Mouse (Mus musculus): Measurements from ENCODE around the gene Pus3. TPM values are rescaled to one million over a fixed set of nuclear protein-coding genes. Genes with fewer than 3 reads are reported as not detected.

Pus3 gene
- total RNA-seq (2021) = 10 to 100 TPM in 1 of 2 experiments, 1 to 10 TPM in 1; 9.0 to 11.8 TPM
- long read RNA-seq, experiment 1, transcript Pus3-201 (4 exons, 2,019 nt) = major isoform, 5 of 8 reads
- long read RNA-seq, experiment 1, partial matches to known transcripts = 1 of 8 reads
- long read RNA-seq, experiment 1, other reads (novel, unspliced or antisense) = 2 of 8 reads
- long read RNA-seq, experiment 2, partial matches to known transcripts = 3 of 4 reads
- long read RNA-seq, experiment 2, other reads (novel, unspliced or antisense) = 0 of 4 reads

DNA sequence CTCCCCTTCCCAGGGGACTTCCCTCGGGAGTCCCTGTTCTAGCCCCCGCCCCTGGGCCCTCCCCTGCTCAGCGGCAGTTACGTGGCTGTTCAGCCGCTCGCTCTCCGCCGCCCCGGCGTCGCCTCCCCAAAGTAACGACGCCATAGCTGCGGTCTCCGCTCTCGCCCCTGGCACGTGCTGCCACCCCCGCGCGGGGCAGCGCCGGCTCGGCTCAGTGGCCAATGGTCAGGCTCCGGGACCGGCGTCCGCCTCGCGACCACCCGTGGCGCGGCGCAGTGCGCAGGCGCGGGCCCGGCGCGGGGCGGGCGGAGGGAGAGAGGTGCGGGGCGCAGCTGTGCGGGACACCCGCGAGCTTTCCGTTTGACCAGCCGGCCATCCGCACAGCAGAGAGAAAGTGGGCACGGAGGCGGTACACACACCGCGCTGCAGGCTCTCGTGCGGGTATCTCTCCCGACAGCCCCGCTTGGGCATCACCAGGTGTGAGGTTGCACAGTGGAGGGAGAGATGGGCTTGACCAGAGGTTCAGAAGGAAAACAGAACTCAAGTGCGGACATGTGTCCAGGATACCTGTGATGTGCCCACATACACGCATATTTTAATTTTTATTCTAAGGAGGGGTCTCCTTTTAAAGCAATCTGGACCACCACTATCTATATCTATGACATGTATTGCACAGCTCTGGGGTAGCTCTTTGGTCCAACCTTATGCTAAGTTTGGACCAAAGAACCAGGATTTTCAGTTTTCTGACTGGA is at the start of gene Pus3, which contains the start of gene Ddx25:
TSS of gene Pus3 (plus strand) at position 339 of the 752 bp plus-strand sequence.
TSS of gene Ddx25 (minus strand) at position 272 of the 752 bp plus-strand sequence.
- no peak for DNase-seq (ENCODE audit: low spot score in 2 of 2)

- no peak for DNase-seq (ENCODE audit: low spot score in 2 of 2)
Observed at GRCm38 (mm10) chr9:35513900-35514299, 44.5 kb upstream of the Pus3 start.

DNA sequence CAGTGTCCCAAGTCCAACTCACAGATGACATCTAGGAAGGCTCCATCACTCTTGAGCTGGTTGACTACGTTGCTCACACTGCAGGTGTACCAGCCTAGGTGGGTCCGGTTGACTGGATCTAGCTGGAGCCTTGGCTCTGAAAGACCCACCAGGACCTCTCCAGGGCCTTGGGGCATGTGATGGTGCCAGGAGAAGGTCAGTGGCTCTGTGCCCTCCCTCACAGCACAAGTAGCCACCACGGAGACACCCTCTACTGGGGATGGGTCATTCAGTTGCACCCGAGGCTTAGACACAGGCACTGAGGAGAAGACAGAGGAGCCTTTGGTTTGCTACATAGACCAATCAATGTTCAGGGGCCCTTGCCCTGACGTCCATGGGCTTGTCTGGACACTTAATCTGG is 42.2 kb upstream of the Pus3 start:
- DNase-seq (ENCODE audit: low spot score in 2 of 2) = no peak

- no peak for DNase-seq (ENCODE audit: low spot score in 2 of 2)
Observed at GRCm38 (mm10) chr9:35516711-35517110, 41.7 kb upstream of the Pus3 start.

GRCm38 (mm10) chr9:35518169-35518568 is 40.2 kb upstream of the Pus3 start, which contains the start of gene Gm1113:
TSS of gene Gm1113 (minus strand) at chr9:35518269.
- DNase-seq (ENCODE audit: low spot score in 2 of 2) = no peak

DNA sequence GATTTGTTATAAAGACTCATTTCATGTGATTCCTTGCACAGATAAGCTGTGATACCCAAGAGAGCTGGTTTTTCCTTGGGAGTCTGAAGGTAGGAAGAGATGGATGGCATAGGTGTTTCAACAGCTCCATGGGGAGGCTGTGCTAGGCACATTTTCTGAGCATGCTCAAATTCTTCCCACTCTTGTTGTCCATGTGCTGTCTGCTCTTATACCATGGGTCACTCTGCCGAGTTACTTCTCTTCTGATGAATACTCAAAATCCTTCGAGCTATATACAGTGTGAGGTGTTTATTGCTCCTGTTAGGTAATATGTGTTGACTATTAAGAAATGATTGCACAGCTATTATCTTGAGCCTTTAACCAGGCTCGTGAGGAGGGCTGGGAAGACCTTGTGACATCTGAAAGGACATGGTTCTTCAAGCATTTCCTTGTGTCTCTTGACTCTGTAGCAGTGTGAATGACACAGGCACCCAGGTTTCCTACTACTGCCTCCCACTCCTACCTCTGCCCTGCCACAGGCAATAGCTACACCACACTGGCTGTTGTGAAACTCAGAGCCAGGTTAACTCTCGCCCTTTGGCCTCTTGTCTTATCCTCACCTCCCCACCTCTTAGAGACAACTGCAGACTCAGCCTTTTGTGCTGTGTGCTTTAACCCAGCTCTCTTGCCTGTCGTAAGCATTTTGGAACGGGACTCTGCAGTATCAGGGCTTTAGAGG is 37.6 kb upstream of the Pus3 start:
- DNase-seq (ENCODE audit: low spot score in 2 of 2) = no peak

GRCm38 (mm10) chr9:35522241-35522640 is 36.2 kb upstream of the Pus3 start:
- DNase-seq (ENCODE audit: low spot score in 2 of 2) = no peak

DNA sequence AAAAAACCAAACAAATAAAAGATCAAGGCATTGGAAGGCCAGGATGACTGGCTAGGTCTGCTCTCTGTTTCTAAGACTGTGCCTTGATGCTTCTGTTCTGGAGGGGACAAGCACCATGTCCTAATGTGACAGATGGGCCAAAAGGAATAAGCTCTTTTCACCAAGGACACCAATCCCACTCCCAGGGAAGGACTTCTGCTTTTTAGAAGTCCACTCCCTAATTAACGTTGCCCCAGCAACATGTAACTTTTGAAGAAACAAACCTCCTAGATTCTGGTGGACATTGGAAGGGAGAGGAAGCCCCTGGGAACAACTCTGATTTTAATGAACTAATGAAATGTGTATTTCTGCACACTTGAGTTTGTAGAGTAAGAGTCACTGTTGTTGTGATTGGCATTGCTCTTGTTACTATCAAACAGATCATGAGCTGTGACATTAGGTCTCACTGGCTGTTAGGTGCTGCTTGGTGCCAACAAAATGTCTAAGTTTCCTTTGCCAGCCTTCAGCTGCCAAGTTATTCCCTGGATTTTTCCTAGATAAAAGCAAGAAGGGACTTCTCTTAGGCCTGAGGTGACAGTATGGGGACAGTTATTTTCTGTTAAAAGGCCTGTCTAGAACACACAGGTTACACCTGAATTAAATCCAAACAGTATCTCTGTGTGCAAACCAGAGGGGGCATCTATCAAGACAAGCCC is 35.4 kb upstream of the Pus3 start:
- DNase-seq (ENCODE audit: low spot score in 2 of 2) = no peak

- peak in 1 of 2 experiments; percentile 44 for DNase-seq (ENCODE audit: low spot score in 2 of 2)
Observed at GRCm38 (mm10) chr9:35523541-35523940, 34.9 kb upstream of the Pus3 start.

DNA sequence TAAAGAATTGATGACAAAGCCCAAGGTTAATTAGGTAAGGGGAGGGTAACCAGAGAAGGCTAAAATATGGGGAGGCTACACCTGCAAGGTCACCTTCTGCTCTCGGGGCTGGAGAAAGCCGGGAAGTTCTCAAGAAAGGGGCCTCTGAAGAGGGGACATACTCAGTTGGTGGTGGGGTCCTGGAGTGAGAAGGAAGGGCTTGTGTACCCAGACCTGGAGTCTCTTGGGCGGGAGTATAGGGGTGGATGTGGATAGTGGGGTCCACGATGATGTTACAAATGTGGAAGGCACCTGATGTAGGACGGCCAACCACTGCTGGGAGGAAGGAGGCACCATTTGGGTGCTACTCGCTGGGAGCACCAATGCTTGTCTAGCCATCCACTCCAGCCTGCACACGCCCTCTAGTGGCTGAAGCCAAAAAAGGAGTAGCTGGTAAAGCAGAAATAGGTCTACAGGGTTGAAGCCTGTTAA is 34.4 kb upstream of the Pus3 start:
- DNase-seq (ENCODE audit: low spot score in 2 of 2) = peak; percentile 51 to 71

DNA sequence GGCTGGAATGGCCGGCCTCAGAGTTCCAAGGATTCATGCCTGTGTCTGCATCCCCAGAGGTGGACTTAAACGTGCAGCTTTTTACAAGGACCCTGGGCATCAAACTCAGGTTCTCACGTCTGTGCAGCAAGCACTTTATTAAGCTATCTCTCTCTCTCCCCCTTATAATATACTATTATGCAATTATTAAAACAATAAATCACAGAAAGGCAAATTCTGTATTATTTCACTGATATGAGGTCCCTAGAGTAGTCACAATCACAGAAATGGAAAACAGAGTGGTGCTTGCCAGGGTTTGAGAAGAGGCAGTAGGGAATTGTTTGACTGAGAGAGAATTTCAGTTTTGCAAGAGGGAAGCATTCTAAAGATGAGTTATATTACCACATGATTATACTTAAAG is 29.3 kb upstream of the Pus3 start:
- DNase-seq (ENCODE audit: low spot score in 2 of 2) = no peak

DNA sequence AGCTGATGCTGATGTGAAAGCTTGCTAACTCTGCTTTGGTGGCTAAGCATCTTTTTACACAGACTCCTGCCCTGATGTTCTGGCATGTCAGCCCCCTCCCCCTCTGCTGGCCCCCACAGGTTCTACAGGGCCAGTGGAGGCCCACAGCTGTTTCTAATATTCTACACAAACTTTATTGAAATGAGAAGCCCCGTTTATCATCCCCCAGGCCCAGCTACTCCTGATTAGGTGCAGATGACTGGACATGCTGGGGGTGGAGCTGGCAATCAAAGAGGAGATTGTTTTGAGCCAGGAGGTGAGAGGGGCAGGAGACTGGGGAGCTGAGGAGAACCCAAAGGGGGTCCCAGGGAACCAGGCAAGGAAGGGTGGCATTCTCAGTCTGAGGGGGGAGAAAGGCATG is 28.6 kb upstream of the Pus3 start:
- no peak for DNase-seq (ENCODE audit: low spot score in 2 of 2)

- no peak for DNase-seq (ENCODE audit: low spot score in 2 of 2)
Observed at GRCm38 (mm10) chr9:35533266-35533665, 25.1 kb upstream of the Pus3 start.

DNA sequence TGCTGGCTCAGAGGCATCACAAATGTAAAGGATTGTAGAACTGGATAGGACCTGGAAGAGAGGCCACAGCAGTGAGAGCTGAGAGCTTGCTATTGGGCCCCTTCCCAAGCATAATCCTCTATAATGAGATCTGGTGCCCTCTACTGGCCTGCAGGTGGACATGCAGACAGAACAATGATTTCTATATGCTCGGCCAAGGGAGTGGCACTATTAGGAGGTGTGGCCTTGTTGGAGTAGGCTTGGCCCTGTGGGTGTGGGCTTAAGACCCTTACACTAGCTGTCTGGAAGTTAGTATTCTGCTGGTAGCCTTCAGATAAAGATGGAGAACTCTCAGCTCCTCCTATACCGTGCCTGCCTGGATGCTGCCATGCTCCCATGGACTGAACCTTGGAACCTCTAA is 23.3 kb upstream of the Pus3 start:
- DNase-seq (ENCODE audit: low spot score in 2 of 2) = peak in 1 of 2 experiments; percentile 38

DNA sequence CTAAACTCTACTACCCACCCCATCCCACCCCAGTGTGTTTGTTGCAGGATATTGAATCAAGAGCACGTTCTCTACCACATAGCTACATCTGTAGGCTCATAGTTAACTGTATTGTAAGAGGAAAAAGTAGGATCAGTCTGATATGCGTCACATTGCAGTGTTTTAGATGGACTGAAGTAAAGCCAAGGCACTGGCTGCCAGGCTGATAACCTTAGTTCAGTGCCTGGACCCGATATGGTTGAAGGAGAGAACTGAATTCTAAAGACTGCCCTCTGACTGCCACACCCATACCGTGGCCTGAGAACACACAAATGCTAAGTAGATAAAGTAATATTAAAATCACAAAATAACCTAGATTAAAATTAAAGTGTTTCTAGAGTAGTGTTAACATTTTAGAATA is 22.5 kb upstream of the Pus3 start:
- no peak for DNase-seq (ENCODE audit: low spot score in 2 of 2)

- DNase-seq (ENCODE audit: low spot score in 2 of 2) = no peak
Observed at GRCm38 (mm10) chr9:35539001-35539750, 19.2 kb upstream of the Pus3 start.

- no peak for DNase-seq (ENCODE audit: low spot score in 2 of 2)
Observed at GRCm38 (mm10) chr9:35541024-35541423, 17.4 kb upstream of the Pus3 start.

DNA sequence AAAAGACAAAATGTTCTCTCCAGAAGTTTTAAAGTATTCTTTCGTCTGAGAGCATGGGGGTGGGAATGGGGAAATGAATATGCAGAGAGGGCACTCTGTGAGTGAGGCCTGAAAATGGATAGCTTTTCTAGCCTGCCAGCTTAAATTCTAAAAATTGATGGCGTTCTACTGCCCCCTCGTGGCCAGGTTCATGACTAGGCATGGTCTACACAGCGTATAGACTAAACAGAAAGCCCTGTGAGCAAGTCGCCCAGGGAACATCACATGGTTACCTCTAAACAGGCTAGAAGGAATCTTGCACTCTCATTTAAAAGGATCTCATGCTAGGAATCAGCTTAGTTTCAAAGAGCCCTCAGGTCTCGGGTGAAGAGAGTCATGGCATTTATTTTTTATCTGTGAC is 16.9 kb upstream of the Pus3 start:
- DNase-seq (ENCODE audit: low spot score in 2 of 2) = peak; percentile 68 to 81

DNA sequence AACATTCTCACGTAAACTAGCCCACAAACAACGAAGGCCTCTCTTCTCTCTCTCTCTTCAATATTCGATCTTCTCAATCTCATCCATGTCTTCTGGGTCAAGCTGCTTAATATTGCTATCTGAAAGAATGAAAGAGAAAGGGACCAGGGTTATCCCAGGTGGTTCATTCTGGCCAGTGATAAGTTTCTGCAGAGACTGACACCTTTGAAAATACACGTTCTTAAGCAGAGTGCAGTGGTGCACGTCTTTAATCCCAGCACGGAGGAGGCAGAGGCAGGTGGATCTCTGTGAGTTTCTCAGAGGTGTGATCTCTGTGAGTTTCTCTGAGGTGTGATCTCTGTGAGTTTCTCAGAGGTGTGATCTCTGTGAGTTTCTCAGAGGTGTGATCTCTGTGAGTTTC is 16.5 kb upstream of the Pus3 start:
- no peak for DNase-seq (ENCODE audit: low spot score in 2 of 2)

- DNase-seq (ENCODE audit: low spot score in 2 of 2) = no peak
Observed at GRCm38 (mm10) chr9:35543099-35543860, 15.1 kb upstream of the Pus3 start.
